Comparison of ENCODE assay signal across 1 mouse cellular context in the genomic region with DNA sequence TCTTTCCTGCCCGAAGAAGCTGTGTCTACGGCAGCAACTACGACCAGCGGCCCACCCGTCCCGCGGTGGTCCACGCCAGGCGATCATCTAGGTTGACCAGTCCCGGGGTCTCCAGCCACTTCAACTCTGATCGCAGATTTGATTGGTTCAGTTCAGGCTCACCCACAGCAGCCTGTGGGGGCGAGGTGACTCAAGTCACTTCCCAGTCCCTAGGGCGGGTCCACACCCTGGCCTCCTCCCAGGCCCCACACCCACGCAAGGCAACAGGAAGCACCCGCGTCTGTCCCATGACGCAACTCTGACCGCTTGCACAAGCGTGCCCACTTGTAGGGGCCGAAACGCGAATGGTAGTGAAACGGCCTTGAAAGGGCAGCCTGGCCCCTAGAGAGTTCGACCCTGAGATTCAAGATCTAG.
TF ChIP-seq lines count a peak whose summit lies in the region.

No protein-coding gene starts in this region.

TF ChIP-seq in C2C12, 6 proteins besides CTCF, POLR2A, EP300 and RAD21 (continued from another document):
- TF ChIP-seq MYOG (IDR thresholded peaks at IDR 0.05; ENCODE audit: control insufficient read depth, extremely low read depth, insufficient read length): no peak
TF ChIP-seq in C2C12: peak in this region for 1.
